Mouse (Mus musculus) adrenal gland, postnatal 4 days (tissue): ENCODE data around the gene Stox2. TPM values are rescaled to one million over a fixed set of nuclear protein-coding genes. Genes with fewer than 3 reads are reported as not detected.
"Not testable (repeated sequence)": the region's sequence is repeated elsewhere in the genome, so short reads cannot be mapped to it uniquely, and the experiment has no call there.

Experiments
- DNase-seq, 2 experiments: peaks; one replicate each; pipeline ENCODE4 v3.0.0; 2021 to 2022; ENCODE audit warnings: low spot score in 2 of 2, mixed read lengths in 2 of 2
- long read RNA-seq, 2 experiments: library from polyadenylated mRNA; stranded (forward); transcript quantifications; one replicate each; pipeline ENCODE4 v2.0.0; 2021
- total RNA-seq, 2 experiments: library from RNA; stranded (reverse); gene quantifications; 2 replicates each; pipeline ENCODE4 v1.2.3; 2021

Stox2 gene
- total RNA-seq, result 10 to 100 TPM; 20.3 to 23.1 TPM
- long read RNA-seq, experiment 1, result 0 reads
- long read RNA-seq, experiment 2, full-length matches to known transcripts, result 1 of 6 reads
- long read RNA-seq, experiment 2, partial matches to known transcripts, result 1 of 6 reads
- long read RNA-seq, experiment 2, other reads (novel, unspliced or antisense), result 4 of 6 reads

GRCm38 (mm10) chr8:47446312-47447046 is at the start of gene Stox2:
Stox2 (minus strand) TSS chr8:47446362.
- no peak for DNase-seq

GRCm38 (mm10) chr8:47495428-47495827 is 49.3 kb upstream of the Stox2 start:
- no peak for DNase-seq

- DNase-seq, result no peak
These were observed 48.5 kb upstream of the Stox2 start for GRCm38 (mm10) chr8:47494602-47495153.

GRCm38 (mm10) chr8:47493106-47493505 is 46.9 kb upstream of the Stox2 start:
- DNase-seq, result no peak

- no peak for DNase-seq
These were observed 41.1 kb upstream of the Stox2 start for GRCm38 (mm10) chr8:47487231-47487630.

- no peak for DNase-seq
These were observed 36.4 kb upstream of the Stox2 start for GRCm38 (mm10) chr8:47482354-47483071.

GRCm38 (mm10) chr8:47480039-47480438 is 33.9 kb upstream of the Stox2 start:
- DNase-seq, result no peak

- no peak for DNase-seq
These were observed 15.5 kb upstream of the Stox2 start for GRCm38 (mm10) chr8:47461650-47462049.

GRCm38 (mm10) chr8:47459216-47459749 is 13.1 kb upstream of the Stox2 start:
- DNase-seq, result no peak

GRCm38 (mm10) chr8:47458591-47458990 is 12.4 kb upstream of the Stox2 start:
- no peak for DNase-seq

- not testable (repeated sequence) for DNase-seq
These were observed 3.0 kb upstream of the Stox2 start for GRCm38 (mm10) chr8:47449211-47449610.

GRCm38 (mm10) chr8:47439271-47439670 is 6.9 kb downstream of the Stox2 start:
- DNase-seq, result no peak

- DNase-seq, result no peak
These were observed 8.2 kb downstream of the Stox2 start for GRCm38 (mm10) chr8:47437976-47438375.

GRCm38 (mm10) chr8:47435861-47436260 is 10.3 kb downstream of the Stox2 start:
- no peak for DNase-seq

GRCm38 (mm10) chr8:47435412-47435811 is 10.8 kb downstream of the Stox2 start:
- no peak for DNase-seq

- DNase-seq, result no peak
These were observed 14.9 kb downstream of the Stox2 start for GRCm38 (mm10) chr8:47431263-47431662.

GRCm38 (mm10) chr8:47414258-47414525 is 32.0 kb downstream of the Stox2 start:
- not testable (repeated sequence) for DNase-seq

GRCm38 (mm10) chr8:47413524-47414257 is 32.5 kb downstream of the Stox2 start:
- DNase-seq, result peak in 1 of 2 experiments; percentile 31

GRCm38 (mm10) chr8:47412696-47413523 is 33.3 kb downstream of the Stox2 start:
- DNase-seq, result peak in 1 of 2 experiments; percentile 6

GRCm38 (mm10) chr8:47411994-47412695 is 34.0 kb downstream of the Stox2 start:
- DNase-seq, result no peak
